Mouse (Mus musculus) subcutaneous adipose tissue, adult 2 months (tissue): ENCODE measurements around the gene Smarca2. TPM values are rescaled to one million over a fixed set of nuclear protein-coding genes. Genes with fewer than 3 reads are reported as not detected.

ENCODE experiments used
- polyA plus RNA-seq: library from polyadenylated mRNA; depleted of rRNA; stranded (reverse); fragments of >200 nt; gene quantifications from 2 replicates; pipeline ENCODE4 v1.2.3, GENCODE M21; 2012; ENCODE audit warnings: low replicate concordance; rRNA removed

Gene Smarca2
- 36.4 and 52.6 TPM in 2 replicates for polyA plus RNA-seq

GRCm38 (mm10) chr19:26604755-26605300, at the start of gene Smarca2:
Gene Smarca2 (plus strand): TSS chr19:26605050.

